Mouse (Mus musculus) lung, postnatal 14 days (tissue): ENCODE results near the gene Igfl3.

Source experiments
- DNase-seq: peaks from one replicate; pipeline ENCODE4 v3.0.0; 2021

Igfl3 gene

DNA sequence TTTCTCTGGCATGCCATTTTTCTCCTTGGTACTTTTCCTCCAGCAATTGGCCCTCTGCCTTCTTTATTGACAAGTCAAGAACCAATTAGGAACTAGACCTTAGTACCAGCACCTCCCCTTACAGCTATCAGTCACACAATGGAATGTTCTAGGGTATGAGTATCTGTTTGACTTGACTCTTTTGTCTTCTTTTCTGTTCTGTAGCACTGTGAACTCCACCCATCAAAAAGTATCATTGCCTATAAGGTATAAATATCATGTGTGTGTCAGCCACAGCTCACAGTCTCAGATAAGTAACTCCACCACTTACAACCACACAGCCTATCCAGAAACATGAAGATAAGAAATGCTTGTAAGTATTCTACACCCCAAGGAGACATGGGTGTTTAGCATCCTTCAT is at the start of gene Igfl3:
Gene Igfl3, plus strand, starts transcription at position 301 of the 400 bp plus-strand sequence.
- DNase-seq, result no peak

- DNase-seq, result no peak
Measured at GRCm38 (mm10) chr7:18210938-18211337, 34.6 kb downstream of the Igfl3 start.

DNA sequence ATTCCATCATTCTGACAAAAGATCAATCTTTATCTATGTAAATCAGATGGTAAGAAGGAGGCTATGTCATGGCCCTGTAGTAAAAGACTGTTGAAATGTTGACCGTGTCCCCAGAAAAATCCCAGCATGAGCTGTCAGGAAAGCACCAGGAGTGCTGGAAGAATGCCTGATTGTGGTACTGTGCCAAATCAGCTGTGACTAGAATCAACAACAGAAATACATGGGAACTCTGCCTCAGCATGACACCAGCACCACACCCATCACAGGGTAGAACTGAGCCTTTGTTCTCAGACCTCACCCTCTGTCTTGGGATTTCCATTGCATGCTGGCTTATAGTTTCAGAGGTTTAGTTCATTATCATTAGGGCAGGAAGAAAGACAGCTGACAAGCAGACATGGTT is 38.4 kb downstream of the Igfl3 start:
- no peak for DNase-seq
